Mouse (Mus musculus) liver, embryonic 11.5 days (tissue): ENCODE measurements around the gene Lrfn3. TPM values are rescaled to one million over a fixed set of nuclear protein-coding genes. Genes with fewer than 3 reads are reported as not detected.

Experiments used
- ATAC-seq: fragments of 200-750 bp; cut with Nextera tagmentation; replicated peaks from 2 replicates; pipeline ENCODE4 v1.8.0; 2017; ENCODE audit warnings: moderate number of reproducible peaks, mild to moderate bottlenecking, moderate TSS enrichment, moderate library complexity; ENCODE audit not compliant: low FRiP score
- DNase-seq: peaks from one replicate; pipeline ENCODE4 v3.0.0-alpha.2; 2017; ENCODE audit warnings: low spot score
- H3K27ac ChIP-seq: fragments of 300-500 bp; sonication (generic); 2 replicates; pipeline ENCODE4 v1.5.1; 2014; ENCODE audit warnings: mild to moderate bottlenecking, low read depth, low read length, control low read depth
- H3K27me3 ChIP-seq: fragments of 300-500 bp; sonication (generic); replicated peaks from 2 replicates; pipeline ENCODE4 v1.6.1; 2014; ENCODE audit warnings: low read length, mixed read lengths; ENCODE audit not compliant: control insufficient read depth, insufficient read depth
- H3K36me3 ChIP-seq: fragments of 300-500 bp; sonication (generic); 2 replicates; pipeline ENCODE4 v1.6.1; 2014; ENCODE audit warnings: mild to moderate bottlenecking, low read length, moderate library complexity, mixed read lengths; ENCODE audit not compliant: control insufficient read depth, insufficient read depth
- H3K4me1 ChIP-seq: fragments of 300-500 bp; sonication (generic); replicated peaks from 2 replicates; pipeline ENCODE4 v1.6.1; 2014; ENCODE audit warnings: low read length, mixed read lengths; ENCODE audit not compliant: control insufficient read depth, insufficient read depth
- H3K4me2 ChIP-seq: fragments of 300-500 bp; sonication (generic); 2 replicates; pipeline ENCODE4 v1.6.1; 2014; ENCODE audit warnings: mild to moderate bottlenecking, control low read depth, moderate library complexity
- H3K4me3 ChIP-seq: fragments of 300-500 bp; sonication (generic); 2 replicates; pipeline ENCODE4 v1.5.1; 2014; ENCODE audit warnings: low read depth, low read length, control low read depth
- H3K9ac ChIP-seq: fragments of 300-500 bp; sonication (generic); 2 replicates; pipeline ENCODE4 v1.6.1; 2014; ENCODE audit warnings: low read depth, low read length, control low read depth
- H3K9me3 ChIP-seq: fragments of 300-500 bp; sonication (generic); 2 replicates; pipeline ENCODE4 v1.6.1; 2016; ENCODE audit warnings: low read length, inconsistent platforms, mixed read lengths; ENCODE audit not compliant: control insufficient read depth
- WGBS: fragments of 180-500 bp; shearing (Covaris S2); extraction: QIAGEN DNeasy Blood & Tissue Kit; methylation state at CpG from one replicate; pipeline ENCODE4 v1.1.7; 2014; 5-methylcytosine and 5-hydroxymethylcytosine counted together
- polyA plus RNA-seq: library from polyadenylated mRNA; unstranded; fragments of >200 nt; fragmentation: Nextera tagmentation; extraction: Ambion mirVana; gene quantifications from 2 replicates; pipeline ENCODE4 v1.2.1, GENCODE M21; 2014

Lrfn3 gene
- polyA plus RNA-seq, 1 experiment from 2014 or later: 3.5 TPM

GRCm38 (mm10) chr7:30392746-30393520 lies 30.4 kb upstream of the Lrfn3 start:
- H3K27ac ChIP-seq: no peak overlapping the region
- H3K4me2 ChIP-seq: no peak overlapping the region
- ATAC-seq (no peak), DNase-seq (no peak)
- H3K4me3 ChIP-seq: no peak overlapping the region
- H3K27me3 ChIP-seq: no peaks in the 10 kb centered on the region
- H3K4me1 ChIP-seq: no peaks in the 10 kb centered on the region
- no peak overlapping the region for H3K9ac ChIP-seq
- no peaks in the 10 kb centered on the region for H3K36me3 ChIP-seq
- H3K9me3 ChIP-seq: no peaks in the 10 kb centered on the region
- 67% methylated on average over 4 of the region's 4 CpGs for WGBS

- Histone ChIP-seq H3K9ac (no peak overlapping the region), H3K27ac (no peak overlapping the region), H3K4me1 (no peaks in the 10 kb centered on the region), H3K4me2 (no peak overlapping the region), H3K36me3 (no peaks in the 10 kb centered on the region), H3K9me3 (no peaks in the 10 kb centered on the region), H3K4me3 (no peak overlapping the region), H3K27me3 (no peaks in the 10 kb centered on the region)
- DNase-seq (no peak), ATAC-seq (no peak)
- 83% methylated on average over 9 of the region's 9 CpGs for WGBS
These were observed 21.5 kb upstream of the Lrfn3 start for GRCm38 (mm10) chr7:30384106-30384505.

GRCm38 (mm10) chr7:30380061-30380460 lies 17.5 kb upstream of the Lrfn3 start:
- no peaks in the 10 kb centered on the region for H3K4me1 ChIP-seq

GRCm38 (mm10) chr7:30373501-30373962 lies 11.0 kb upstream of the Lrfn3 start:
- H3K9me3 ChIP-seq: no peaks in the 10 kb centered on the region
- H3K4me1 ChIP-seq: no peaks in the 10 kb centered on the region
- 2% methylated on average over 21 of the region's 21 CpGs for WGBS
- peak overlapping the region; percentile 42 for H3K4me3 ChIP-seq
- H3K4me2 ChIP-seq: peak overlapping the region; percentile 70
- H3K9ac ChIP-seq: peak overlapping the region; percentile 62
- H3K27ac ChIP-seq: no peak overlapping the region
- no peaks in the 10 kb centered on the region for H3K36me3 ChIP-seq
- H3K27me3 ChIP-seq: no peaks in the 10 kb centered on the region
- peak; percentile 99 for ATAC-seq
- peak; percentile 84 for DNase-seq

More at GRCm38 (mm10) chr7:30380061-30380460, 17.5 kb upstream of the Lrfn3 start:
- no peaks in the 10 kb centered on the region for H3K36me3 ChIP-seq
- no peak overlapping the region for H3K4me3 ChIP-seq
- no peak overlapping the region for H3K4me2 ChIP-seq
- ATAC-seq (no peak), DNase-seq (no peak)
- no peaks in the 10 kb centered on the region for H3K27me3 ChIP-seq
- no peaks in the 10 kb centered on the region for H3K9me3 ChIP-seq
- 56% methylated on average over 5 of the region's 5 CpGs for WGBS
- H3K27ac ChIP-seq: no peak overlapping the region
- no peak overlapping the region for H3K9ac ChIP-seq

GRCm38 (mm10) chr7:30367466-30367865 lies 4.9 kb upstream of the Lrfn3 start:
- 62% methylated on average over 2 of the region's 2 CpGs for WGBS
- Histone ChIP-seq H3K9me3 (no peaks in the 10 kb centered on the region), H3K4me2 (no peak overlapping the region), H3K36me3 (no peaks in the 10 kb centered on the region), H3K27ac (no peak overlapping the region), H3K9ac (no peak overlapping the region), H3K4me3 (no peak overlapping the region), H3K4me1 (no peaks in the 10 kb centered on the region), H3K27me3 (peaks cover 18% of the 10 kb centered on the region)
- no peak for ATAC-seq
- no peak for DNase-seq

GRCm38 (mm10) chr7:30363344-30363738 lies 769 bp upstream of the Lrfn3 start:
- no peaks in the 10 kb centered on the region for H3K36me3 ChIP-seq
- H3K4me1 ChIP-seq: no peaks in the 10 kb centered on the region
- no peaks in the 10 kb centered on the region for H3K9me3 ChIP-seq
- H3K27ac ChIP-seq: no peak overlapping the region
- H3K27me3 ChIP-seq: peaks cover 39% of the 10 kb centered on the region
- 55% methylated on average over 6 of the region's 6 CpGs for WGBS
- ATAC-seq: no peak
- H3K9ac ChIP-seq: no peak overlapping the region
- DNase-seq: no peak
- H3K4me3 ChIP-seq: peak overlapping the region; percentile 60
- peak overlapping the region; percentile 70 for H3K4me2 ChIP-seq

- peak overlapping the region; percentile 80 for H3K27ac ChIP-seq
- DNase-seq (no peak), ATAC-seq (no peak)
- H3K9me3 ChIP-seq: no peaks in the 10 kb centered on the region
- WGBS: 85% methylated on average over 17 of the region's 17 CpGs
- no peaks in the 10 kb centered on the region for H3K36me3 ChIP-seq
- peak overlapping the region; percentile 39; the same call in 1 of the 2 replicates for H3K4me2 ChIP-seq
- peaks cover 39% of the 10 kb centered on the region for H3K27me3 ChIP-seq
- no peak overlapping the region for H3K9ac ChIP-seq
- 0 out of 2 replicates have a peak, but pooled peaks cover 3% of the 10 kb centered on the region for H3K4me1 ChIP-seq
- peak overlapping the region; percentile 3; the same call in 1 of the 2 replicates for H3K4me3 ChIP-seq
These were observed 2.5 kb downstream of the Lrfn3 start for GRCm38 (mm10) chr7:30360028-30360427.

- Histone ChIP-seq H3K36me3 (no peaks in the 10 kb centered on the region), H3K27ac (peak overlapping the region; percentile 80), H3K9me3 (no peaks in the 10 kb centered on the region), H3K4me2 (peak overlapping the region; percentile 39), H3K4me1 (0 out of 2 replicates have a peak, but pooled peaks cover 3% of the 10 kb centered on the region), H3K9ac (no peak overlapping the region), H3K4me3 (peak overlapping the region; percentile 3; the same call in 1 of the 2 replicates), H3K27me3 (peaks cover 35% of the 10 kb centered on the region)
- DNase-seq (no peak), ATAC-seq (no peak)
- 72% methylated on average over 31 of the region's 31 CpGs for WGBS
These were observed 3.2 kb downstream of the Lrfn3 start for GRCm38 (mm10) chr7:30359276-30359865.
